Mouse (Mus musculus) forebrain, postnatal 0 days (tissue): ENCODE results near the gene Tmem182. TPM values are rescaled to one million over a fixed set of nuclear protein-coding genes. Genes with fewer than 3 reads are reported as not detected.

Source experiments
- ATAC-seq: fragments of 200-750 bp; cut with Nextera tagmentation; 2 replicates; pipeline ENCODE4 v1.8.0; 2017; ENCODE audit warnings: mild to moderate bottlenecking, moderate library complexity
- DNase-seq: peaks from one replicate; pipeline ENCODE4 v3.0.0-alpha.2; 2015
- H3K27ac ChIP-seq: fragments of 300-500 bp; sonication (generic); 2 replicates; pipeline ENCODE4 v1.5.1; 2014; ENCODE audit warnings: low read depth, mild to moderate bottlenecking, antibody characterized with exemption, low read length, moderate library complexity, mixed read lengths
- H3K27me3 ChIP-seq: fragments of 300-500 bp; sonication (generic); 2 replicates; pipeline ENCODE4 v1.6.1; 2014; ENCODE audit warnings: mild to moderate bottlenecking, low read length, mixed read lengths; ENCODE audit not compliant: insufficient read depth
- H3K36me3 ChIP-seq: fragments of 300-500 bp; sonication (generic); 2 replicates; pipeline ENCODE4 v1.6.1; 2014; ENCODE audit warnings: mild to moderate bottlenecking, moderate library complexity; ENCODE audit not compliant: insufficient read depth
- H3K4me1 ChIP-seq: fragments of 300-500 bp; sonication (generic); 2 replicates; pipeline ENCODE4 v1.6.1; 2014; ENCODE audit warnings: antibody characterized with exemption; ENCODE audit not compliant: insufficient read depth
- H3K4me2 ChIP-seq: fragments of 300-500 bp; sonication (generic); 2 replicates; pipeline ENCODE4 v1.6.1; 2014; ENCODE audit warnings: low read depth, mild to moderate bottlenecking, moderate library complexity
- H3K4me3 ChIP-seq: fragments of 300-500 bp; sonication (generic); 2 replicates; pipeline ENCODE4 v1.5.1; 2014; ENCODE audit warnings: low read depth, low read length, mixed read lengths
- H3K9ac ChIP-seq: fragments of 300-500 bp; sonication (generic); 2 replicates; pipeline ENCODE4 v1.6.1; 2014; ENCODE audit warnings: mild to moderate bottlenecking
- H3K9me3 ChIP-seq: fragments of 300-500 bp; sonication (generic); 2 replicates; pipeline ENCODE4 v1.6.1; 2016; ENCODE audit warnings: low read length
- CTCF ChIP-seq: sonication (generic); IDR thresholded peaks from 2 replicates; pipeline ENCODE4 v1.5.1; 2016; ENCODE audit warnings: antibody characterized with exemption, control low read depth, low read depth
- WGBS: fragments of 180-500 bp; shearing (Covaris S2); extraction: QIAGEN DNeasy Blood & Tissue Kit; methylation state at CpG from one replicate; pipeline ENCODE4 v1.1.7; 2014; 5-methylcytosine and 5-hydroxymethylcytosine counted together
- polyA plus RNA-seq: library from polyadenylated mRNA; unstranded; fragments of >200 nt; fragmentation: Nextera tagmentation; extraction: Ambion mirVana; gene quantifications from 2 replicates; pipeline ENCODE4 v1.2.1, GENCODE M21; 2015
- total RNA-seq: library from RNA; depleted of rRNA; stranded (reverse); fragments of >200 nt; gene quantifications from 2 replicates; pipeline ENCODE4 v1.2.3, GENCODE M21; 2014

Gene Tmem182
- total and polyA plus RNA-seq, 2 experiments from 2014 or later = 0.24 to 0.27 TPM

DNA sequence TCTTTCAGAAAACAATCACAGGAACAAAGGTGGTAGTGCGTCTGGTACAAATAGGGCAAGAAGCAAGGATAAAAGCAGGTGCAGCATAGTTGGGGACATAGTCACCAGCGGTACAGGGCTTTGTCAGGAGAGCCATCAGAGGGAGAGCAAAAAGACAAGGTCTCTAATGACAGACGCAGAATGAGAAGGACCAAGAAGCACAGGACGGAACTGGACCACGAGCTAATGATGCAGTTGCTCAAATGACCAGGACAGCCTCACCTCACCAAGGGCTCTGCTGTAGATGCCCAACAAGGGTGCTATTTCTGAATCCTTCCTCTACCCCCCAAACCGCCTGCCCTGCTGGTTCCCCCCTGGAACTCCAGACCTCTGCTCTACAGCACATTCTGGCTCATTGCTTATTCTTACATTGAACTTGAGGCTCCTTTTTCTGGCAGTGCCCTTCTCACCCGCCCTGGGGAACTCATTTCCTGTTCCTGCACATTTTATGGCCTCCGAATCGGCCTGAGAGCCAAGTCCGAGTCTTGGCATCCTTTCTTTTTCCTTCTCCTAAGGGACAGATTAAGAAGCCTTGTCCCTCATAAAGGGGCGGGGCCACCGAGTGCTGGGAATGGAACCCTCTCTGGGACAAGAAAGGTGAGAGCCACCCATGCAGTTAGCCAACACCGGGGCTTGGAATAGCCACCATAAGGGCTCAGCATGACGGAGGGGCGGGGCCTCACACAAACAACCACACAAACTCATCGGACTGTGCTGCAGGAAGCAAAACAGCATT lies 9.9 kb downstream of the Tmem182 start:
- WGBS = 67% methylated on average over 16 of the region's 16 CpGs
- ATAC-seq = no peak
- no peak overlapping the region for H3K27ac ChIP-seq
- no peaks in the 10 kb centered on the region for H3K9me3 ChIP-seq
- no peak overlapping the region for H3K9ac ChIP-seq
- no peaks in the 10 kb centered on the region for H3K27me3 ChIP-seq
- H3K36me3 ChIP-seq = no peaks in the 10 kb centered on the region
- no peak for DNase-seq
- H3K4me3 ChIP-seq = no peak overlapping the region
- H3K4me2 ChIP-seq = no peak overlapping the region
- TF ChIP-seq CTCF = no peak
- H3K4me1 ChIP-seq = no peaks in the 10 kb centered on the region

DNA sequence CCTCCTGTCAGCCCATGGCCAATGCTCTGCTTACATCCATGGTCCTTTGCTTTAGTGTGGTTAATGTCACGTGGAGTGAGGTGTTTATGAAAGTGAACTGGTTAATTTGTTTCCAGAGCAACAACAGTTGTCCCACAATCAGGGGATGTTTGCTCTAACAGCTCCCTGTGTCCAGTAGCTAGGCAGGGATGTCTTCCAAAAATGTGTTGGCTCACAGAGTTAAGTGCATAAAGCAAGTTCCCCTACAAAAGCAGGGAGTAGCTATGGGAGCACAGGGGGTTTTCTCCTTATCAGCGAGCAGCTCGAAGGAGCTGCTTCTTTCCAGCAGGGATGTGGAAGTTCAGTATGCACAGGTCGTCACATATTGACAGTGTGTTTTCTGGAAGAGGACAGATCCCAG lies 19.1 kb downstream of the Tmem182 start:
- ATAC-seq = no peak
- WGBS = 66% methylated on average over 4 of the region's 4 CpGs
- no peak overlapping the region for H3K4me2 ChIP-seq
- peak; percentile 7 for DNase-seq
- H3K36me3 ChIP-seq = no peaks in the 10 kb centered on the region
- TF ChIP-seq CTCF = no peak
- no peaks in the 10 kb centered on the region for H3K4me1 ChIP-seq
- H3K27me3 ChIP-seq = no peaks in the 10 kb centered on the region
- H3K9ac ChIP-seq = no peak overlapping the region
- no peak overlapping the region for H3K4me3 ChIP-seq
- H3K9me3 ChIP-seq = no peaks in the 10 kb centered on the region
- H3K27ac ChIP-seq = no peak overlapping the region

DNA sequence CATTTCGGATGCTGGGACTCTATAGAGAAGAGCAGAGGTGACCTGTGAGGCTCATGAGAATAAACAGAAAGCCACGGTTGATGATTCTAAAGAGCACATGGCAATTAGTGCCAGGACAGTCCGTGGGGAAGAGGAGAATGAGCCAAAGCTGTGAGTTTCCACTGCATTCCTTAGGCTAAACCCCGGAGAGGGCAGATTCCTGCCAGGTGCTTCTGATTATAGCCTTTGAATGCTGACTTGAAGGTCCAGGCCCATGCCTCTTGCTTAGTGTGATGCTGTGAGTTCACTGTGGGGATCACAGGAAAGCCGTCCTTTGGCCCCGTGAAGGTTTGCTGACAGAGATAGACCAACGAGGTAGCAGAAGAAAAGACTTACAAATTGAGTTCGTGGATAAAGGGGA lies 19.5 kb downstream of the Tmem182 start:
- Histone ChIP-seq H3K4me1 (no peaks in the 10 kb centered on the region), H3K27ac (no peak overlapping the region), H3K36me3 (no peaks in the 10 kb centered on the region), H3K4me2 (no peak overlapping the region), H3K9me3 (no peaks in the 10 kb centered on the region), H3K9ac (no peak overlapping the region), H3K4me3 (no peak overlapping the region), H3K27me3 (no peaks in the 10 kb centered on the region)
- ATAC-seq (no peak), DNase-seq (no peak)
- WGBS = 64% methylated on average over 8 of the region's 8 CpGs
- no peak for TF ChIP-seq CTCF

DNA sequence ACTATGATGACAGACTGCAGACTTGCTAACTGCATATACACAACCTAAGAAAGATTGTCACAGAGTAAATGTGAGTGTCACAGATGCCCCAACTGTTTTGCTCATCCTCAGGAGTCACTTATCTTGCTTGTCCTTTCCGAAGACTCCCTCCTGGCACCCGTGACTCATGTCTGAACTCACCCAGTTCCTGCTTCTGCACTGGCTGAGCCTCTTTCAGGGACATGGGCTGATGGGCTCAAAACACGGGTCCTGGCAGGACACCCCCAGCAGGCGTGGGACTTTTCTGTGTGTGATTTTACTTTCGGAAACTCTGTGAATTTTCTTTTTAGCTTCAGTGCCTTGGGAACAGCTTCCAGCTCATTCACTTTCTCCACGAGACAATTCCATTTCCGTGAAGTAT lies 20.4 kb downstream of the Tmem182 start:
- WGBS = 70% methylated on average over 7 of the region's 7 CpGs
- no peaks in the 10 kb centered on the region for H3K4me1 ChIP-seq
- no peak for DNase-seq
- no peaks in the 10 kb centered on the region for H3K36me3 ChIP-seq
- H3K4me3 ChIP-seq = no peak overlapping the region
- no peak for TF ChIP-seq CTCF
- H3K27me3 ChIP-seq = no peaks in the 10 kb centered on the region
- no peak overlapping the region for H3K4me2 ChIP-seq
- no peak for ATAC-seq
- H3K27ac ChIP-seq = no peak overlapping the region
- H3K9ac ChIP-seq = no peak overlapping the region
- H3K9me3 ChIP-seq = no peaks in the 10 kb centered on the region

DNA sequence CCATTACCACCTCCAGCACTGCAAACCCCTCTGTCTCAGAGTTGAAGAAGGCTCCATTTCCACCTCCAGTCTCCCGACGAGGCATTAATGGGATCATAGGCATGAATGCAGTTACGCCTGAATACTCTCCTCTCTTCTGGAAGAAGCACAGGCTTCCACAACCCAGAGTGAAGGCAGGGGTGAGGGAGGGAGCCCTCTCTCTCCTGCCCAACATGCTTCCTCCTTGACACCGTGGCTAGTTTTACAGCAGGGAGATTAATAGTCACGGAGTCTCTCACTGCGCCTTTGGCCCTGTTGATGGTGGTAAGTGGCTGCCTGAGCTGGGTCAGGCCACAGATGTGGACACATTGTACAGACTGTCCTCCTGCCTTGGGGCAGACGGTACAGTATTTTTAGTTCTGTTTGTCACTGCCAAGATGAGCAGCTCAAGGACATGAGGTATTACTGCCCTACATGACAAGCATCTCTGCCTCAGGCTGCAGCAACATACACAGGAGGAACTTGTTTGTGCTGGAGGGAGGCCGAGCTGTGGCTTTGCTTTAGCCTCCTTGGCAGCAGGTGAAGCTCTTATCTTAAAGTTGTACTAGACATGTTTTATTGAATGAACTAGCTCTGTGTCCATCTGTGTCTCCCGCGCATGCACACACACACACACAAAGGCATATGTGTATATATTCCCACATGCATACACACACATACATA lies 24.0 kb downstream of the Tmem182 start:
- Histone ChIP-seq H3K36me3 (no peaks in the 10 kb centered on the region), H3K4me3 (no peak overlapping the region), H3K27ac (no peak overlapping the region), H3K9me3 (no peaks in the 10 kb centered on the region), H3K9ac (no peak overlapping the region), H3K4me2 (no peak overlapping the region), H3K4me1 (no peaks in the 10 kb centered on the region), H3K27me3 (no peaks in the 10 kb centered on the region)
- no peak for TF ChIP-seq CTCF
- no peak for ATAC-seq
- DNase-seq = no peak
- WGBS = 76% methylated on average over 10 of the region's 10 CpGs

DNA sequence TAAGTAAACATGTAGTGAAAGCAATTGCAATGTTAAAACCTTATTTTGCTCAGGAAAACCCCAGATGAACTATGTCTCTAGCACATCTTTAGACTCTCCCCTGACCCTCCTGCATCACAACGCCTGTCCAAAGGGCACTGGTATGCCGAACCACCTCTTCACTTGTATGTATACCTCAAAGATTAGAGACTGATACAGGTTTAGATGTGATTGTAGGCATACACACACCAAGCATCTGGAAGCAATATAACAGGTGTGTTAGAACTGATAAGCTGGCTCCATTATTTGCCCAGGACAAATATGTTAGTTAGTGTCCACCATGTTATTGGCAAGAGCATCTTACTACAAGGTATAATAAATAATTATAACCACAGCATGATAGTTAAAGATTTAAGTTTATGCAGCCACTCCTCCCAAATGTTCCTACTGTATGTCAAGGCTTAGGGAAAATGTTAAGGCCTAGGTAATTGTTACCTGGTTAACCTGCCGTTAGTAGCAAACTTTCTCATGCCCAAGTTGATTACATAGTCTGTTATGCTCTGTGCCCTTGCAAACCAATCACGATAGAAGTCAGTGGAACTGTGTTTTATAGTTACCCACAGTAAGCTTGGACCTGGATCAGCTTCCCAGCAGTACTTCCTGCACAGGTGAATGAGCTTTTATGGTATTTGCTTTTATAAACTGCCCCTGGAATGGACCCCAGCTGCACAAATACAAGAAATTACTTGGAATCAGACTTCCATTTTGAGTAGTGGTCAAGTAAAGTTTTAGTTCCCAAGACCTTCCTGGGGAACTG lies 25.5 kb downstream of the Tmem182 start:
- Histone ChIP-seq H3K27ac (no peak overlapping the region), H3K27me3 (no peaks in the 10 kb centered on the region), H3K9ac (no peak overlapping the region), H3K36me3 (no peaks in the 10 kb centered on the region), H3K9me3 (no peaks in the 10 kb centered on the region), H3K4me1 (no peaks in the 10 kb centered on the region), H3K4me3 (no peak overlapping the region), H3K4me2 (no peak overlapping the region)
- WGBS = 90% methylated on average over 4 of the region's 4 CpGs
- TF ChIP-seq CTCF = no peak
- no peak for ATAC-seq
- no peak for DNase-seq

DNA sequence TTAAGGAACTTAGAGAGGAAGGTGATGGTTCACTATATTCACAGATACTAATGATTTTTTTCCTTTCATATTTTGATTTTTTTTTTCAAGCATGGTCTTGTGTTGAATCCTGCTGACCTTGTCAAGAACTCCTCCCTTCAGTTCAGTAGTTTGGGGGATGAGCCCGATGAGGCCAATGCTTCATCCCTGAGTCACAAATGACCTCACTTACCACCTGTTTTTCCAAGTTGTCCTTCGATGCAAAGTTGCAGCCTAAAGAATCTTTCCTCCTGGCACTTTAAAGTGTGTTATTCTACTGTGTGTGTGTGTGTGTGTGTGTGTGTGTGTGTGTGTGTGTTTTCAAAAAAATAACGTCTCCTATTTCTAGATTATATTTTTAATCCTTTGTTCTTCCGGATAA lies 30.1 kb downstream of the Tmem182 start:
- TF ChIP-seq CTCF = no peak

More for the DNA sequence above, 30.1 kb downstream of the Tmem182 start:
- H3K9ac ChIP-seq = no peak overlapping the region
- no peaks in the 10 kb centered on the region for H3K36me3 ChIP-seq
- no peak for ATAC-seq
- H3K27me3 ChIP-seq = no peaks in the 10 kb centered on the region
- H3K27ac ChIP-seq = no peak overlapping the region
- DNase-seq = no peak
- no peak overlapping the region for H3K4me2 ChIP-seq
- WGBS = 77% methylated on average over 4 of the region's 4 CpGs
- no peak overlapping the region for H3K4me3 ChIP-seq
- H3K9me3 ChIP-seq = no peaks in the 10 kb centered on the region
- no peaks in the 10 kb centered on the region for H3K4me1 ChIP-seq
